Mouse (Mus musculus): ENCODE data around the gene Olfr57.
"Not testable (repeated sequence)": the region's sequence is repeated elsewhere in the genome, so short reads cannot be mapped to it uniquely, and the experiment has no call there.

Gene Olfr57

GRCm38 (mm10) chr10:79028441-79028840, at the start of gene Olfr57:
Gene Olfr57 (plus strand): TSS chr10:79028741.
- no peak for DNase-seq

- DNase-seq = no peak
These were observed 47.8 kb upstream of the Olfr57 start, which contains the start of gene Olfr1352 for GRCm38 (mm10) chr10:78980750-78981149. Gene Olfr1352 (plus strand): TSS chr10:78981050.

GRCm38 (mm10) chr10:79012172-79012571, 16.4 kb upstream of the Olfr57 start, which contains the start of gene Olfr1351:
Gene Olfr1351 (plus strand): TSS chr10:79012472.
- no peak for DNase-seq

GRCm38 (mm10) chr10:79042457-79042856, 13.9 kb downstream of the Olfr57 start:
- DNase-seq = not testable (repeated sequence)

GRCm38 (mm10) chr10:79057370-79057769, 28.8 kb downstream of the Olfr57 start:
- DNase-seq = not testable (repeated sequence)

Data from kidney, postnatal 36 days (tissue).